Mouse (Mus musculus) leukemia stem cell, adult 10-12 weeks (primary cell): ENCODE measurements around the gene Tsga10ip. TPM values are rescaled to one million over a fixed set of nuclear protein-coding genes. Genes with fewer than 3 reads are reported as not detected.

Experiments
- polyA plus RNA-seq: library from polyadenylated mRNA; stranded (reverse); fragments of >175 nt; gene quantifications from 2 replicates; pipeline ENCODE4 v1.2.3, GENCODE M21; 2012; ENCODE audit warnings: low replicate concordance

Tsga10ip gene
- polyA plus RNA-seq, result not detected in 2 replicates

GRCm38 (mm10) chr19:5402293-5402692 lies at the start of gene Tsga10ip:
Gene Tsga10ip, minus strand, starts transcription at chr19:5402526.

GRCm38 (mm10) chr19:5447515-5448353 lies 45.4 kb upstream of the Tsga10ip start, which contains the start of gene Fosl1:
Gene Fosl1, plus strand, starts transcription at chr19:5447547.

GRCm38 (mm10) chr19:5424782-5425741 lies 22.7 kb upstream of the Tsga10ip start, which contains the start of the genes Drap1 and AI837181:
Gene Drap1, minus strand, starts transcription at chr19:5424979.
Gene AI837181, plus strand, starts transcription at chr19:5425144.

GRCm38 (mm10) chr19:5388588-5389242 lies 13.6 kb downstream of the Tsga10ip start, which contains the start of gene Sart1:
Gene Sart1, minus strand, starts transcription at chr19:5388703.

GRCm38 (mm10) chr19:5367053-5367359 lies 35.3 kb downstream of the Tsga10ip start, which contains the start of gene Banf1:
Gene Banf1, minus strand, starts transcription at chr19:5367168.

GRCm38 (mm10) chr19:5366175-5367052 lies 35.9 kb downstream of the Tsga10ip start, which contains the start of gene Eif1ad:
Gene Eif1ad, plus strand, starts transcription at chr19:5366741.

GRCm38 (mm10) chr19:5349502-5349873 lies 52.8 kb downstream of the Tsga10ip start, which contains the start of gene Cst6:
Gene Cst6, minus strand, starts transcription at chr19:5349574.

Other genes starting within 250 kb of the Tsga10ip start
- gene Pacs1, start 129.4 kb downstream of the Tsga10ip start, polyA plus RNA-seq, result 116 and 125 TPM in 2 replicates
- gene Sf3b2, start 107.1 kb downstream of the Tsga10ip start, polyA plus RNA-seq, result 314 and 709 TPM in 2 replicates
- gene Gal3st3, start 104.2 kb downstream of the Tsga10ip start, polyA plus RNA-seq, result 0.16 and 0.23 TPM in 2 replicates
- gene Catsper1, start 66.8 kb downstream of the Tsga10ip start, polyA plus RNA-seq, result not detected in 2 replicates
- gene Cst6, start 53.0 kb downstream of the Tsga10ip start, polyA plus RNA-seq, result not detected in 2 replicates
- gene Eif1ad, start 35.8 kb downstream of the Tsga10ip start, polyA plus RNA-seq, result 27.6 and 41.9 TPM in 2 replicates
- gene Banf1, start 35.4 kb downstream of the Tsga10ip start, polyA plus RNA-seq, result 57.6 and 104 TPM in 2 replicates
- 72.0 and 110 TPM in 2 replicates for gene Sart1, start 13.8 kb downstream of the Tsga10ip start, polyA plus RNA-seq
- 179 and 311 TPM in 2 replicates for gene Drap1, start 22.5 kb upstream of the Tsga10ip start, polyA plus RNA-seq
- gene AI837181, start 22.6 kb upstream of the Tsga10ip start, polyA plus RNA-seq, result 69.5 and 77.3 TPM in 2 replicates
- 22.9 and 39.9 TPM in 2 replicates for gene Fosl1, start 45.0 kb upstream of the Tsga10ip start, polyA plus RNA-seq
- 11.4 and 13.8 TPM in 2 replicates for gene Ccdc85b, start 55.4 kb upstream of the Tsga10ip start, polyA plus RNA-seq
- 11.1 and 197 TPM in 2 replicates for gene Fibp, start 58.1 kb upstream of the Tsga10ip start, polyA plus RNA-seq
- 0.34 and 1.2 TPM in 2 replicates for gene Ctsw, start 66.0 kb upstream of the Tsga10ip start, polyA plus RNA-seq
- gene Efemp2, start 71.4 kb upstream of the Tsga10ip start, polyA plus RNA-seq, result 0.91 and 1.5 TPM in 2 replicates
- 58.4 and 60.0 TPM in 2 replicates for gene Mus81, start 85.9 kb upstream of the Tsga10ip start, polyA plus RNA-seq
- gene Cfl1, start 87.9 kb upstream of the Tsga10ip start, polyA plus RNA-seq, result 2,530 and 3,476 TPM in 2 replicates
- gene 1700020D05Rik, start 101.3 kb upstream of the Tsga10ip start, polyA plus RNA-seq, result 0.35 and 0.47 TPM in 2 replicates
- gene Snx32, start 108.0 kb upstream of the Tsga10ip start, polyA plus RNA-seq, result 4.1 and 8.2 TPM in 2 replicates
- gene Ovol1, start 158.1 kb upstream of the Tsga10ip start, polyA plus RNA-seq, result not detected in 2 replicates
- gene Ap5b1, start 165.5 kb upstream of the Tsga10ip start, polyA plus RNA-seq, result 16.9 and 32.7 TPM in 2 replicates
- gene Rnaseh2c, start 199.3 kb upstream of the Tsga10ip start, polyA plus RNA-seq, result 248 and 435 TPM in 2 replicates
- gene Kat5, start 207.7 kb upstream of the Tsga10ip start, polyA plus RNA-seq, result 46.4 and 73.1 TPM in 2 replicates
- 61.2 and 268 TPM in 2 replicates for gene Rela, start 235.0 kb upstream of the Tsga10ip start, polyA plus RNA-seq